Mouse (Mus musculus): ENCODE measurements around the gene P2ry10. TPM values are rescaled to one million over a fixed set of nuclear protein-coding genes. Genes with fewer than 3 reads are reported as not detected.
A peak's percentile ranks its signal among the peaks of the same experiment; 100 is the strongest.
"Not testable (repeated sequence)": the region's sequence is repeated elsewhere in the genome, so short reads cannot be mapped to it uniquely, and the experiment has no call there.

Gene P2ry10
- 10 to 100 TPM; 70.3 to 84.6 (median 81.9) TPM for polyA plus RNA-seq (2017; shearing (Covaris generic))

DNA sequence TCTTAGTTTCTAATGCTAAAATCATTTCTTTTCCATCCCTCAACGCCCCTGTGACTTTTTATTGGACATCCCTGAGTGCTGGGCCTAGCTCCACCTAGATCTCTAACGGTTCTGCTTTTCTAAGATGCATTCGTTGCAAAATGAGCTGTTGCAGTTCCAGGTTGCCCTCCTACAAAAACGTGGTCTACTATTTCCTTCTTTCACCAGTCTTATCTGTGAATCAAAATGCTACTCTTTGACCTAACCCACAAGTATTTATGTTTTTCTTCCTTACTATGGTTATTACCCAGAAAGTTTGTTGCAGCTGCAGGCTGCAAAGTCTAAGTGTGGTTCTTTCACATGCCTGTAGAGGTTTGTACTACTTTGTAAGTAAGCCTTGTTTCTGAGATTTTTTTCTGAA is at the start of gene P2ry10:
P2ry10 (plus strand) TSS at position 316 of the 400 bp plus-strand sequence.
- ATAC-seq: peak; percentile 35

DNA sequence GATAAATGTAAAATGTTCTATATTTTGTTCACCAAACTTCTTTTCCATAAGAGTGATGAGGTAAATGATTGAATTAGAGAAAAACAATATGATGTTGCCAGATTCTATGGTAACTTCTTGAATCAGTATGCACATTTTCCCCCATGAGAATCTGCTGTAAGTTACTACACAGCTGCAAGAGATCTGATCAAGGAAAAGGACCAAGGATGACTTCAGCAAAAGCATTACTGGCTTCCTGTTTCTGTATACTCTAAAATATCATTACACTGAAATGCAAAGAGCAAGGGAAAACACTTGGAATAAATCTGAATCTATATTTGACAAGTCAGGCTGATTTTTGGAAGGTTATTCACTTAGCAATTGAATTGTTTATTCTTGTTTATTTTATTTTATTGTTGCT is 49.1 kb upstream of the P2ry10 start:
- no peak for ATAC-seq

DNA sequence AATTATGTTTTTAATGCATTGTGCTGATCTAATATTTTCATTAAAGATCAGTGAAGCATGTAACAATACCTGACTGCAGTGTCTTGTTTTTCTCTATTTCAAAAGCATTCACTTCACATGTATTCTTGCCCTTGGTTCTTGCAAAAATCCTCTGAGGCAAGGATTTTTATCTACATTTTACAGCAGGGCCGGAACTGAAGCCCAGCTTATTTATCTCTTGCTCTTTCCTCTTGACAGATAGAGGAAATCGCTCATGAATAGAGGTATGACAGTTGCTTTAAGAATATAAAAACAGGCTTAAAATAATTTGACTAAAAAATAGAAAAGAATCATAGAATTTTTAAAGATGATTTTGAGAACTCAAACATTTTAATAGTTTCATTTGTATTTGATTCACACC is 48.7 kb upstream of the P2ry10 start:
- ATAC-seq: no peak

DNA sequence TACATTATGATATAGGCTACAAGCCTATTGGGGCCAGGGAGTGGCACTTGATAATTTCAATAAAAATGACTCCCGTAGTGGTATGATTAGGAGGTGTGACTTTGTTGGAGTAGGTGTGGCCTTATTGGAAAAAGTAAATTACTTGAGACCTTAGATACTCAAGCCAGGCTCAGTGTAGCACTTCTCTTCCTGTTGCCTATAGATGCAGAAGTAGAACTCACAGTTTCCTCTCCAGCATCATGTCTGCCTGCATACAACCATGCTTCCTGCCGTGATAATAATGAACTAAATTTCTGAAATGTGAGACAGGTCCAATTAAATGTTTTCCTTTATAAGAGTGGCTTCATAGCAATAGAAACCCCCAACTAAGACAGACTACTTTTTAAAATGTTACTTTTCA is 45.9 kb upstream of the P2ry10 start:
- ATAC-seq: peak; percentile 58

DNA sequence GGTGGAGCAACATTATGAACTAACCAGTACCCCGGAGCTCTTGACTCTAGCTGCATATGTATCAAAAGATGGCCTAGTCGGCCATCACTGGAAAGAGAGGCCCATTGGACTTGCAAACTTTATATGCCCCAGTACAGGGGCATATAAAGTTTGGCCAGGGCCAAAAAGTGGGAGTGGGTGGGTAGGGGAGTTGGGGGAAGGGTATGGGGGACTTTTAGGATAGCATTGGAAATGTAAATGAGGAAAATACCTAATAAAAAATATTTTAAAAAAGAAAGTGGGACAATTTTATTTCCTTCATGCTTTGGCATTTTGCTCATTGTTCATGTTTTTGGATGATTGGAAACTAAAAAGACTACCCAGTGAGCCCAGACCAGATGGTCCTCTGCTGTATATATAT is 4.9 kb upstream of the P2ry10 start:
- not testable (repeated sequence) for ATAC-seq

DNA sequence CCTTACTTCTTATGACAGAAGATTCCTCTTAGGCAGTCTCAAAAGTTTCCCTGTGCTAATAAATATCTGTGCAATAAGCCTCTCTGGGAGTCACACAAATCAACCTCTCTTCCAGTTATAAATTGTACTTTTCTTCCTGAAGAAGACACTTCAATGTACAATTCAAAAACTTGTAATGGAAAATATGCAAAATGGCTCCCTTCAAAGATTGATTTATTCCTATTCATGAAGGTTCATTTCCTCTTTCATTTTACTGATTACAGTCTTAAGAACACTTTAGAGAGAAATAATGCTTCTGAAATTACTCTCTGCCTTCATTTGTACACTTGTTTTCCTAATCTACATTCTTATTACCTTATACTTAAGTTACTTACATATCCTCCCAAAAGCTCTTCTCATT is 4.0 kb upstream of the P2ry10 start:
- ATAC-seq: no peak

DNA sequence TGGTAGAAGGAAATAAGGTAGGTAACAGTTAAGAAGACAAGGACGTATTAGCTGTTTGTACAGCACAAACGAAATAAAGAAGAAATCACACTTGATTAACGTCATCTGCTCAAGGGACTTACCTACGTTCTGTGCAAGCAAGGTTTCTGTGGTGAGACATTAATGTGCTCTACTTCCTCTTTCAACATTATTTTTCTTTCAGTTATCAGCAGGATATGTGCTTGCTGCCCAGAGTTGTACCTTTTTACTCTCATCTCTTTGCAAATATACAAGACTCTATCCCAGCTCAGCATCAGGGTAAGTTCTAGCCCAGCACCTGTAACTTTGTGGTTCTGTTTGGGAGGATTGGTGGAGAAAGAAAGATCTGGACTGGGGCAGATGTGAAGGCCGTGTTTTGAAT is 839 bp downstream of the P2ry10 start:
- ATAC-seq: peak; percentile 76

DNA sequence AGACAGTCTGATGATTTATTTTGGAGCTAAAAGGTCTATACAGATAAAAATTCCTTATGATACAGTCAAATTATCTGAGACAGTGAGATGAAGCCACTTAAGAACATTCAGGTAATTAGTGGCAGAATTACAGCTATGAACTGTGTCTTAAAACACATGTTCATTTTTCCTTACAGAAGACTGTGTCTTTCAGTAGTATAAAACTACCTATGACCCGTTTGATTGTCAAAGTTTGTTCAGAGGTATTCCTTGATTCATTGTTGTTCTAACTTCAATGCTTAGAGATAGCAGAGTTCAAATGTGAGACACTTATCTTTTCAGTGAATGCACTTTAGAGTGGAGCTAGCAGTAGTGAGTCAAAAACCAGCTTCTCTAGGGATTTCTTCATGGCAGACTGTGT is 1.6 kb downstream of the P2ry10 start:
- no peak for ATAC-seq

DNA sequence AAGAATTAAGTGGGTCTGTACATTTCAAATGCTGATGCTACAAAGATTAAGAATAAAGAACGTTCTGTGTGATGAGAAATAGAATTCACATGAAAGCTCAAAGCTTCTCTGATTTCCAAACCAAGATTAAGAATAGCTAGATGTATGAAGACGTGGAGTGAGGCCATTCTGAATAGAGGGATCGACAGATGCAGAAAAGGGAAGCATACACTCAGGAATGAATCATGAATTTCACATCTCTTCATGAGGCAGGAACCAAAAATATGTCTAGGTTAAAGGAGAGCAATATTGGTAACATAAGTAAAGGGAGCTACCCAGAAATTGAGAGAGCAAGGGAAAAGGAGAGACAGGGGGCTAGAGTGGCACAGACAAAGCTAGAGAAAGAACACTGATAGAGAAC is 7.3 kb downstream of the P2ry10 start:
- ATAC-seq: no peak

DNA sequence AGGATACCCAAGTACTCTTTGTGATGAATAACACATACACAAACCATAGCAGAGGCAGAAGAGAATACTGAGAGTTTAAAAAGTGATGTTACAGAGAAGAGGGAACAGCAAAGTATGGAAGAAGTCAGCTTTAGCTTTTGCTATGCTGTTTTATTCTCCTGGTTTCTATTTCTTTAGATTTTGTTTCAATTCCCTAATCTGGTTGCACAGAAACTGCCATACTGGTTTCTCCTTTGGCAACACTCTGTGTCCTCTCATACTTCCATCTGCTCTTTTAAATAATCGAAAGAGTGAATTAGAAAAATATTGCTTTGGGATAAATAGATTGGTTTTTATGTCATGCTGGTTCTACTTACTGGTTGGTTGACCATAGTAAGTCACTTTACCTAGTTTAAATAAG is 28.0 kb downstream of the P2ry10 start:
- ATAC-seq: no peak

DNA sequence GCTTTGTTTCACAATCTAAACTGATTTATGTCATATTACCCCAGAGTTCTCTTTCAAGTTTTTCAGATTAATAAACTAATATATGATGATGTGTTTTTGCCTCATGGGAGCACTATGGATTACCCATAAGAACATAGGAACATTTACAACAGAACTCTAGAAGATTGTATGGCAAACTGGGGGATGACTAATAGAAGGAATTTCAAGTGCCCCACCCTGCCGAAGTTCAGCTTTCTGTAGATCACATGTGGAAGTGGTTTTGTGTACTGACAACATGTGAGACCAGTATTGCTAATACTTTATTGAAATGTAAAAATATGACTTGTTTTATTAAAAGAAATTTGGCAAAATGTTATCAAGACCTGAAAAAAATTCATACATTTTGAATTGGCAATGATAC is 28.7 kb downstream of the P2ry10 start:
- no peak for ATAC-seq

DNA sequence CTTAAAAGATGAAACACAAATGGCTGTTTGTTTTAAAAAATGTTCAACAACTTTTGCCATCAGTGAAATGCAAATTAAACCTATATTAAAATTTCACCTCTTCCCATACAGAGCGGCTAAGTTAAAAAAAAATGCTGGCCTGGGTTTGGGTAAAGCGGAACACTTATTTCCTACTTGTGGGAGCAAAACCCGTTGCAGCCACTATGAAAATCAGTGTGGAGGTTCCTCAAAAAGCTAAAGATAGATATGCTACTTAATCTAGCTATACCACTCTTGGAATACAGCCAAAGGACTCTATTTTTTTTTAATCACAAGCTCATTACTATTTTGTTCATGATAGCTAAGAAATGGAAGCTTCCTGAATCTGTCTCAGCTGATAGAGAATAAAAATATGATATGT is 54.9 kb downstream of the P2ry10 start:
- no peak for ATAC-seq

DNA sequence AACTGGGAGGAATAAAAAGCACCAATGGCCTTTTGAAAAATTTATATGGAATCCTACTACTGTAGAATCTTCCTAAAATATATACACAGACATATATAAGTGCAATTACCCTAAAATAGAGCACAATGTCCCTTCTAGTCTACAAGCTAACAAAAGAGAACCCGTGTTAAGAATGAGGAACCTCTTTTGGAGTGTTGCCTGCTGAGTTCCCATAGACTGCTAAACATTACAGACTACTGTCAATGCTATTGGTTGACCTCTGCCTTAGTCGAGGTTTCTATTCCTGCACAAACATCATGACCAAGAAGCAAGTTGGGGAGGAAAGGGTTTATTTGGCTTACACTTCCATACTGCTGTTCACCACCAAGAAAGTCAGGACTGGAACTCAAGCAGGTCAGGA is 55.6 kb downstream of the P2ry10 start:
- no peak for ATAC-seq

DNA sequence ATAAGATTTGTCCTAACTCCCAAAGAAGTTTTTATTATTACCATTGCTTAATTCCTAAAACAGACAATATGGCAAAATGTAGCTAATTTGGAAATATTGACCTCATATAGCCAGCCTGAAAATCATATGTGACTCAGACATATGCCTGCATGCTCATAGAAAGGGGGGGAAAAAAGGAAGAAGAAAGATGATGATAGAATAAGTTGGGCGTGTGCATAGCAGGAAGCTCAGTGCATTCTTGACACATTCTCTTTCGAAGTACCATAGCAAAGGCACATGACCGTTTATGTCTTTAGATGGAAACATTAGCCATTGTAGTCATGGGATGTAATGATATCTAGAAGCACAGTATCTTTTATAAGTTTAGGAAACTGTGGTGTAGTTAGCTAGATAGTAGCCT is 60.4 kb downstream of the P2ry10 start, which contains the start of gene P2ry10b:
P2ry10b (plus strand) TSS at position 247 of the 400 bp plus-strand sequence.
- no peak for ATAC-seq

DNA sequence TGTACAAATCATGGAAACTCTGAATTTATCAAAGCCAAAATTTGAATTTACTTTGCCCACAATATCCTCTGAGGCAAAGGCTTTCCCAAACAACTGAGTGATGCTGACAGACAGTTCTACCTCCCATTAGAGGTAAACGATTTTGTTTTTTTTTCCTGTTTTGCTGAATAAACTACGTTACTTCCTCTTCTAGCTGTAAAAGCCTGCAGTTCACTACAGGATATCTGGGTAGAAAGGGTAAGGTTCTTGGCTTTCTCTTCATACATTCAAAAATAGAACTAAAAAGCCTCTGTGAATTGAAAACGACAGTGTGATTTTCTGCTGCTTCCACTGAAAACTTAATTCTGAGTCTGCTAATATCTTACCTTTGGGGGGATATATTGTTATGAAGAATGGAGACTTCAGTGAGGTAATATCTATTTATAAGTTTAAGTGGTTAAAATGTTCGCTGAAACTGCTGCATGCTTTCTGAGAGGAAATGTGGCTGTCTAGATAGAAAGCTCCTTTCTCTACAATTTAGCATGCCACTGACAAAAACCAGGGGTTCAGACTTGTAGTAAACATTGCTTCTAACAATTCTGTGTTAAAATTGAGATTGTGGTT is 61.2 kb downstream of the P2ry10 start:
- peak; percentile 40 for ATAC-seq

DNA sequence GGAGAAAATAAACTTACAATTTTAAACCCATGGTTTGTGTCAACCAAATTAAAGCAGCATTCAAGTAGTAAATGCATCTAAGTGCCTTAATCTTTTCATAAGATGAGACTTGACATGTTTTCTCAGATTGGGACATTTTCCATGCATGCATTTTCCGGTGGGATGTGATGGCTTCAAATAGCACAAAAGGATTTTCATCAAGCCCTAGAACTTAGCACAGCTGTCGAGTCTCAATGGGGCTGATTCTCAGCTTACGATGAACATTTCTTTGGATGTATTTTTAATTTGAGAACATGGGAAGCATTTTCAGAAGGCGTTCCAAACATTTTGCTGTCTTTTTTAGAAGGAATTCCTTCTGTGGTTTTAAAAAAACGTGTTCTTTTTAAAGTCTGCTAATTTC is 61.7 kb downstream of the P2ry10 start:
- ATAC-seq: no peak

DNA sequence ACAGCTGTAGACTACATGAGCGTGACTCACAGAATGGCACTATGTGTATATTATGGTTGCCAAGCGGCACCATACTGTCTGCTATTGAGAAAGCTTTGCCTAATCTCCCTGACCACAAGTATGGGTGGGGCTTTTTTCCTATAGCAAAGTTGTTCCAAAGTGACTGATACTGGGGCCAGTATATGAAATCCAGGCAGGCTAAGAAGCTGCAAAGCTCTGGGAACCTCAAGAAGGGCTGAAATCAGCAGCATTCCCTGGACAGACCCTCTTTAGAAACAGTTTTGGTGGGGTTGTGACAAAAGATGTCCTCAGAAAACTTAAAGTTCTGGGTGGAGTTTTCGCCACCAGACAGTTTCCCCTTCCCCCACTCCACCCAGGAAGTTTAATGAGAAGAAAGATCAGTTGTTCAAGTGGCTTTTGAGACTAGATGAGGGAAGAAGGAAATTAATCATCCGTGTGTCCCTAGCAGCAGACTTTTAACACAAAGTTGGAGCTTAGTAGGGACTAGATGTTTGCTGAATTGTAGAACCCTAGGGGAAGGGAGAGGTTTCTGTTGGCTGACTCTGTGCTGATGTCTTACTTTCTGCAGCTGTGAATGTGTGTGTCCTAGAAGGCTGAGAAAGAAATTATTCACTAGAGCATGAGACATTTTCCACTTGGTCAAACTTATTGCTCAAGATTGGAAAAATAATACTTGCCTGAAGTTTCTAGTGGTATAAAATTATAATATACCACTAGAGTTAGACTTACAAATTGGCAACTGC is 62.6 kb downstream of the P2ry10 start:
- peak; percentile 81 for ATAC-seq

Other genes with a start within 250 kb of the P2ry10 start
- not detected for gene Rtl3, start 247.8 kb upstream of the P2ry10 start, polyA plus RNA-seq (2017; shearing (Covaris generic))
- not detected for gene Lpar4, start 167.9 kb upstream of the P2ry10 start, polyA plus RNA-seq (2017; shearing (Covaris generic))
- 10 to 100 TPM in 1 of 3 experiments, 1 to 10 TPM in 2; 5.1 to 10.1 (median 8.5) TPM for gene P2ry10b, start 60.4 kb downstream of the P2ry10 start, polyA plus RNA-seq (2017; shearing (Covaris generic))
- gene Gpr174, start 167.4 kb downstream of the P2ry10 start, polyA plus RNA-seq (2017; shearing (Covaris generic)): 10 to 100 TPM; 73.9 to 90.6 (median 83.9) TPM

All from inflammation-experienced regulatory T-cells, adult 6 months (primary cell).